11 mouse cellular contexts compared by ENCODE assay signal in genomic region chr12:80522006-80522405, GRCm38 (mm10). TPM values are rescaled to one million over a fixed set of nuclear protein-coding genes. Genes with fewer than 3 reads are reported as not detected.
DNase-seq lines count a peak whose midpoint lies in the region; ATAC-seq lines count a peak whose summit lies in the region.
"Had no signal": no experiment of that assay in that cellular context is flagged by ENCODE, and none has a peak within 500 bp of the region (broad histone marks: within the 10 kb centered on the region; RNA-seq: fewer than 3 reads in every experiment).

No protein-coding gene starts in this region.

- no peak overlapping the region for H3K4me3 ChIP-seq in hindbrain, embryonic 15.5 days
- no peak overlapping the region for H3K4me3 ChIP-seq in hindbrain, embryonic 12.5 days
- H3K4me3 ChIP-seq in embryonic facial prominence, embryonic 14.5 days (ENCODE audit: low read depth, low read length), result no peak overlapping the region
- H3K4me3 ChIP-seq: liver, embryonic 12.5 days had no signal

- intact Hi-C loops in heart, postnatal 10 days (cut with DNase I), result loop anchor here (5.0 kb wide), 1 partner anchor 40 kb away; no protein-coding TSS in a partner anchor

- H3K4me2 ChIP-seq in hindbrain, embryonic 15.5 days, result no peak overlapping the region
- no peak overlapping the region for H3K4me2 ChIP-seq in hindbrain, embryonic 12.5 days (replicated peaks)
- no peak overlapping the region for H3K4me2 ChIP-seq in embryonic facial prominence, embryonic 14.5 days (ENCODE audit: low read depth, low read length)
- H3K4me2 ChIP-seq: liver, embryonic 12.5 days had no signal

- H3K27me3 ChIP-seq in hindbrain, embryonic 15.5 days, result peaks cover 5% of the 10 kb centered on the region; the same call in 1 of the 2 replicates
- peaks cover 30% of the 10 kb centered on the region for H3K27me3 ChIP-seq in hindbrain, embryonic 12.5 days
- peaks cover 21% of the 10 kb centered on the region for H3K27me3 ChIP-seq in embryonic facial prominence, embryonic 14.5 days (replicated peaks; ENCODE audit: control insufficient read depth, insufficient read depth, low read length)

- no peaks in the 10 kb centered on the region for H3K9me3 ChIP-seq in hindbrain, embryonic 15.5 days
- H3K9me3 ChIP-seq in hindbrain, embryonic 12.5 days (replicated peaks), result no peaks in the 10 kb centered on the region
- H3K9me3 ChIP-seq in embryonic facial prominence, embryonic 14.5 days (ENCODE audit: control insufficient read depth, low read length), result no peaks in the 10 kb centered on the region
- H3K9me3 ChIP-seq: liver, embryonic 12.5 days had no signal

- peaks cover 55% of the 10 kb centered on the region for H3K4me1 ChIP-seq in hindbrain, embryonic 15.5 days (replicated peaks)
- peaks cover 34% of the 10 kb centered on the region for H3K4me1 ChIP-seq in hindbrain, embryonic 12.5 days
- peaks cover 5% of the 10 kb centered on the region; the same call in 1 of the 2 replicates for H3K4me1 ChIP-seq in embryonic facial prominence, embryonic 14.5 days (ENCODE audit: control insufficient read depth, insufficient read depth, low read length)

- H3K36me3 ChIP-seq in hindbrain, embryonic 15.5 days, result no peaks in the 10 kb centered on the region
- H3K36me3 ChIP-seq in hindbrain, embryonic 12.5 days, result no peaks in the 10 kb centered on the region
- H3K36me3 ChIP-seq in embryonic facial prominence, embryonic 14.5 days (ENCODE audit: control insufficient read depth, insufficient read depth, low read length), result no peaks in the 10 kb centered on the region
- H3K36me3 ChIP-seq: liver, embryonic 12.5 days had no signal

- peak; percentile 14 for DNase-seq in MN1 (ENCODE audit: low spot score)
- DNase-seq in embryonic facial prominence, embryonic 14.5 days (ENCODE audit: low spot score), result peak; percentile 18
- peak; percentile 67 to 69 for DNase-seq in heart, postnatal 10 days
- no peak for DNase-seq in cerebellum, adult 8-10 months
- DNase-seq: cerebellum, adult 2 months; right cerebral cortex, adult 18-20 months had no signal

- no peak overlapping the region for H3K27ac ChIP-seq in hindbrain, embryonic 15.5 days (replicated peaks)
- H3K27ac ChIP-seq in hindbrain, embryonic 12.5 days, result no peak overlapping the region
- H3K27ac ChIP-seq in embryonic facial prominence, embryonic 14.5 days (replicated peaks; ENCODE audit: low read depth, low read length), result no peak overlapping the region
- H3K27ac ChIP-seq: liver, embryonic 12.5 days had no signal

- no peak overlapping the region for H3K9ac ChIP-seq in hindbrain, embryonic 15.5 days
- no peak overlapping the region for H3K9ac ChIP-seq in hindbrain, embryonic 12.5 days
- no peak overlapping the region for H3K9ac ChIP-seq in embryonic facial prominence, embryonic 14.5 days (ENCODE audit: low read depth, low read length)
- H3K9ac ChIP-seq: liver, embryonic 12.5 days had no signal

- WGBS in hindbrain, embryonic 15.5 days, result 54% methylated on average over 3 of the region's 3 CpGs
- WGBS in hindbrain, embryonic 12.5 days, result 60% methylated on average over 3 of the region's 3 CpGs
- 67% methylated on average over 3 of the region's 3 CpGs for WGBS in embryonic facial prominence, embryonic 14.5 days

- ATAC-seq in hindbrain, embryonic 15.5 days (ENCODE audit: low FRiP score, low read depth), result 0 out of 2 replicates have a peak, but pooled peaks have one; percentile 2
- ATAC-seq in hindbrain, embryonic 12.5 days (ENCODE audit: low FRiP score), result no peak
- ATAC-seq in embryonic facial prominence, embryonic 14.5 days (ENCODE audit: low read depth), result no peak
- no peak for ATAC-seq in frontal cortex, adult (ENCODE audit: low TSS enrichment)
- ATAC-seq: inflammation-experienced regulatory T-cells, adult 6 months; liver, embryonic 12.5 days had no signal

RNA-seq across cellular contexts. Expression of gene Galnt16, which starts 3.9 kb away (rescaled TPM):
- 31.3 and 34.1 TPM in 2 replicates for polyA plus RNA-seq in hindbrain, embryonic 15.5 days (2015; fragmentation: Nextera tagmentation; extraction: Ambion mirVana)
- 21.1 and 22.3 TPM in 2 replicates for polyA plus RNA-seq in hindbrain, embryonic 12.5 days (2016; fragmentation: Nextera tagmentation; extraction: Ambion mirVana)
- 13.1 and 14.3 TPM in 2 replicates for polyA plus RNA-seq in embryonic facial prominence, embryonic 14.5 days (2014; fragmentation: Nextera tagmentation; extraction: Ambion mirVana)
- 10 to 100 TPM; 13.4 to 16.0 TPM for total RNA-seq in heart, postnatal 10 days (2021)

RNA-seq across cellular contexts. Expression of gene Exd2, which starts 59.1 kb away (rescaled TPM):
- 51.5 and 53.7 TPM in 2 replicates for polyA plus RNA-seq in hindbrain, embryonic 15.5 days (2015; fragmentation: Nextera tagmentation; extraction: Ambion mirVana)
- 51.0 and 52.4 TPM in 2 replicates for polyA plus RNA-seq in hindbrain, embryonic 12.5 days (2016; fragmentation: Nextera tagmentation; extraction: Ambion mirVana)
- 21.6 and 22.3 TPM in 2 replicates for polyA plus RNA-seq in embryonic facial prominence, embryonic 14.5 days (2014; fragmentation: Nextera tagmentation; extraction: Ambion mirVana)
- 10 to 100 TPM; 12.8 to 13.3 TPM for total RNA-seq in heart, postnatal 10 days (2021)
